Mouse (Mus musculus): ENCODE results near the gene Plpp3.

GRCm38 (mm10) chr4:105246331-105246730 lies 89.2 kb downstream of the Plpp3 start:
- TF ChIP-seq CTCF (conservative IDR thresholded peaks at IDR 0.05; ENCODE audit: low read length) (no peak), POU5F1 (IDR thresholded peaks at IDR 0.05; ENCODE audit: borderline replicate concordance, low read length) (no peak)
